Mouse (Mus musculus): ENCODE results near the gene Muc13. TPM values are rescaled to one million over a fixed set of nuclear protein-coding genes. Genes with fewer than 3 reads are reported as not detected.

The Muc13 gene
- polyA plus RNA-seq, 1 experiment from 2014 or later: 0.10 TPM

DNA sequence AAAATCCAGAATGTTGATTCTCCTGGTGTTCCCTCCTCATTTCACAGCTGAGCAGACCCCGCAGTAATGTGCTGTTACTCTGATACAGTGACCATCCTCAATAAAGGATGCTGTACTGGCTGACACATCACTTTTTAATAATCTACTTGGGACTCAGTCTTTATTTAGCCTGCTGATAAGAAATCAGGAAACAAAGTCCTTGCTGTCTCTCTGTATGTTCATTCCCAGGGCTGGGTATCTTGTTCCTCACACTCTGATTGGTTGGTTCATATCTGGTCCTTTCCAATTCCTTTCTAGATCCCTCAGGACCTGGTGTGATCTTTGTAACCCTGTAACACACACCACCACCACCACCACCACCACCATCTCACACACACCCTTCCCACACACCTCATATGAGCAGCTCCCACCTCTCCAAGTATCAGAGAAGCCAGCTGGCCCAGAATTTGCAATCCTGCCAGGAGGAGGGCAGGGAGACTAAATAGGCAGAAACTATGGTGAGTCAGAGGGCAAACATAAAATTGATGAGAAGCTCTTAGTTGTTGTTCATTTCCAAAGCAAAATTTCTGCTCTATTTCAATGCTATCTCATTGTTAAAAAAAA, 18.0 kb upstream of the Muc13 start:
- no peaks in the 10 kb centered on the region for H3K4me1 ChIP-seq
- no peak for DNase-seq (ENCODE audit: low spot score)
- no peaks in the 10 kb centered on the region for H3K9me3 ChIP-seq (replicated peaks)
- no peak overlapping the region for H3K4me3 ChIP-seq
- H3K27me3 ChIP-seq (ENCODE audit: low read depth, poor library complexity, severe bottlenecking): no peaks in the 10 kb centered on the region
- no peaks in the 10 kb centered on the region for H3K36me3 ChIP-seq
- 97% methylated on average over 1 of the region's 1 CpGs for WGBS
- no peak overlapping the region for H3K27ac ChIP-seq (replicated peaks)

DNA sequence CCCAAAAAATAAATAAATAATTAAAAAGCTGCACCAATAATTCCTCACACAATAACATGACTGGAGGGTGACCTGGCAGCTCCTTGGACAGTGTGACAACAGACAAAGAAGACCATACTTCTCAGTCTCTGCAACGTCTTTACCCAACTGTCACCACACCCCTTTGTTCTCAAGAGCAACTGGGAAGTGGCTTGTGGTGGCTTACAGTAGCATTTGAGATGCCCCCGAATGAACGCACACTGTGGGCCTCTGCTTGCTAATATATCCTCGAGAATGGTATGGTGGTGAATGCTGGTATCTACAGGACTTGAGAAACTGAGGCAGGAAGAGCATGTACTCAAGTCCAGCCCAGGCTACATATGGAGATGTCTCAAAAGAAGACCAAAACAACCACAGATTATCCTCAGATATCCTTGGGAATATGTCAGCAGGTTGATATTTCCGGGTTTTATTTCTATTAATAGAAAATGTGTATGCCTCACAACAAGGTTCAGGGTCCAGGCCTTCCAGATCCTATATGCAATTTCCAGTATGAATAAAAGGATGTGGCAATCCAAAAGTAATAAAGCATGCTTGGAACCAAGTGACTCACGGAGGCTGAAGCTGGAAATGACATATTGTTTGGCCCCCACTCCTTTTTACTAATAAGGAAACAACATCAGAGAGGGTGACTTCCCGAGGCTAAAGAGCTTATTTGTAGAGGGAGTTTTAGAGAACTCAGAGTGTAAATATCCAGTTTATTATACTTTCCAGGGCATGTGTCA, 16.9 kb upstream of the Muc13 start:
- Histone ChIP-seq H3K4me1 (no peaks in the 10 kb centered on the region), H3K27ac (replicated peaks) (no peak overlapping the region), H3K9me3 (replicated peaks) (no peaks in the 10 kb centered on the region), H3K4me3 (no peak overlapping the region), H3K27me3 (ENCODE audit: low read depth, poor library complexity, severe bottlenecking) (no peaks in the 10 kb centered on the region), H3K36me3 (no peaks in the 10 kb centered on the region)
- WGBS: 85% methylated on average over 7 of the region's 7 CpGs
- no peak for DNase-seq (ENCODE audit: low spot score)

DNA sequence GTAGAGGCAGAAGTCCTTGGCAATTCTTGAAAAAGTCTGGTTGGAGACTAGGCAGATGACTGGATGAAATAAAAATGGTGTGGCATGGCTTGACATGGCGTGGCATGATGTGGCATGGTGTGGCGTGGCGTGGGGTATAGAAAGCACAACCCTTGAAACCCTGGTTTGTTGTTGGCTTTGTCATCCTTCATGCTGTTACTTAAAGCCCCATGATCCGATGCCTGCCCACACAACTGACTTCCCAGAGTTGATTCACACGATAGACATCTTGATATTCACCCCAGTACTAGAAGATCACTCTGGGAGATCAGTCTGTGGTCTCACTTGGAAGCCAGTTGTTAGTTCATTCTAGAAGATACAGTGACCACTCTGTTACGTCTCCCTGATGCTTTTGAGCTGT, 16.2 kb upstream of the Muc13 start:
- Histone ChIP-seq H3K27me3 (ENCODE audit: low read depth, poor library complexity, severe bottlenecking) (no peaks in the 10 kb centered on the region), H3K36me3 (no peaks in the 10 kb centered on the region), H3K4me3 (no peak overlapping the region), H3K27ac (replicated peaks) (no peak overlapping the region), H3K4me1 (no peaks in the 10 kb centered on the region), H3K9me3 (replicated peaks) (no peaks in the 10 kb centered on the region)
- no peak for DNase-seq (ENCODE audit: low spot score)
- WGBS: 88% methylated on average over 6 of the region's 6 CpGs

DNA sequence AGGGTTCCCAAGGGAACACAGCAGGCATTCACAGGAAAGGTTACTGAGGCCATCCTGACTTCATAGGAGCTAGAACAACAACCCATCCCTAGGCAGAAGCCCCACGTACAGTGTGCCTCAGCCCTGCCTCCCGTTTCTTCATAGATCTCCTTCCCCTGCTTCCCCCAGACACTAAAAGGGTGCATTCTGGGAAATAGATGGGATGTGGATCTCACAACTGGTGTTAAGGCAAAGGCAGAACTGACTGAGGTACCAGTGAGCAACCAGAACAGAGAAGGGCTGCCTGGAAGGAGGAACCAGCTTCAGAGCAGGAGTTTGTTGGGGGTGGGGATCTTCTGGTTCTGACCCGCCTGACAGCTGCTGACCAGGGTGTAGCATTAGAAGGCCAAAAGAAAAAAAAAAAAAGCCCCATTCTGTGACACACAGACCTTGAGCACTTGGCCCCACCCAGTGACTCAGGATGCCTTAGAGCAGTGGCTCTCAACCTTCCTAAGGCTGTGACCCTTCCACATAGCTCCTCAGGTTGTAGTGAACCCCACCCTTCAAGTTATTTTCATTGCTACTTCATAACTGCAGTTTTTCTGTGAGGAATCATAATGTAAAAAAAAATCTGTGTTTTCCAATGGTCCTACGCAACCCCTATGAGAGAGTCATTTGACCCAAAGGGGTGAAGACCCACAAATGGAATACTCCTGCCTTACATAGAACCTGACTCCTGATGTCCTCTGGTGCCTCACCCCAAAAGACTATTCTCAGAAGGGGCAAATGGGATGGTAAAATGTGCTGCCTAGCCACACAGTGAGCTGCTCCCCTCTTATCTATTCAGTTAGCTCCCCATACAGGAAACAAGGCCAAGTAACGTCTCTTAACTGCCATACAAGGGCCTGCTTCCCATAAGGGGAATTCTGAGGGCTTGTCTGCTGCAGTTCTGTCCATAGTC, 11.8 kb upstream of the Muc13 start:
- WGBS: 85% methylated on average over 5 of the region's 5 CpGs
- no peak overlapping the region for H3K4me3 ChIP-seq
- H3K27ac ChIP-seq (replicated peaks): no peak overlapping the region
- H3K36me3 ChIP-seq: no peaks in the 10 kb centered on the region
- H3K27me3 ChIP-seq (ENCODE audit: low read depth, poor library complexity, severe bottlenecking): no peaks in the 10 kb centered on the region
- H3K4me1 ChIP-seq: peaks cover 4% of the 10 kb centered on the region; the same call in 1 of the 2 replicates
- no peak for DNase-seq (ENCODE audit: low spot score)
- no peaks in the 10 kb centered on the region for H3K9me3 ChIP-seq (replicated peaks)

DNA sequence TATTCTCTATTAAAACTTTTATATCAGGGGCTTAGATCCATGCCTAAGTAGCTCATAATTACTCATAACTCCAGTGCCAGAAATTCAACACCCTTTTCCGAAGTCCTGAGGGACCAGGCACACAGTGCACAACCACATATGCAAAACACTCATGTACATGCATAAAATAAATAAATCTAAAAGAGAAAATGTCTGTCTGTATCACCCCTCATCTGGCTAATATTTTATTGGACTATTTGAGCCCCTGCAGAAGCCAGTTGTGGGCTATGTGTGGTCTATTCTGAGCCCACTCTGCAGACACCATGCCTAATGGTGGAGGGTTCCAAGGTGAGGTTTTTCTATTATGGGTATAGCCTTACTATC, 11.1 kb upstream of the Muc13 start:
- peaks cover 6% of the 10 kb centered on the region; the same call in 1 of the 2 replicates for H3K4me1 ChIP-seq
- H3K36me3 ChIP-seq: no peaks in the 10 kb centered on the region
- no peak for DNase-seq (ENCODE audit: low spot score)
- 95% methylated on average over 1 of the region's 1 CpGs for WGBS
- no peak overlapping the region for H3K27ac ChIP-seq (replicated peaks)
- H3K4me3 ChIP-seq: no peak overlapping the region
- H3K9me3 ChIP-seq (replicated peaks): no peaks in the 10 kb centered on the region
- no peaks in the 10 kb centered on the region for H3K27me3 ChIP-seq (ENCODE audit: low read depth, poor library complexity, severe bottlenecking)

DNA sequence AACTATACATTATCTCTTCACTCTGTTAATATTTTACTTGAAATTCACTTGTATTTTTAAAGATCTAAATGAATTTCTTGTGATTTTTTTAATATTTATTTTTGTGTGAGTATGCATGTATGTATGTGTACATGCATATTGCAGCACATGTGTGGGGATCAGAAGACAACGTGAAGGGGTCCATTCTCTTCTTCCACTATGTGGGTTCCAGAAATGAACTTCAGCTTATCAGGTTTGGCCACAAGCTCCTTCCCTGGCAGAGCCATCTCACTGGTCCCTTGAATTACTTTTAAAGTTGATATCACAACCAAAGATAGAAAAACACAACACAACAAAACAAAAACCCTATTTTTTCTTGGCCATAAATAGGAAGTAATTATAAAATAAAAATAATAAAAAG, 9.3 kb upstream of the Muc13 start:
- H3K4me1 ChIP-seq: peaks cover 6% of the 10 kb centered on the region; the same call in 1 of the 2 replicates
- DNase-seq (ENCODE audit: low spot score): no peak
- no peaks in the 10 kb centered on the region for H3K9me3 ChIP-seq (replicated peaks)
- H3K27ac ChIP-seq (replicated peaks): no peak overlapping the region
- no peaks in the 10 kb centered on the region for H3K27me3 ChIP-seq (ENCODE audit: low read depth, poor library complexity, severe bottlenecking)
- WGBS: 90% methylated on average over 1 of the region's 1 CpGs
- no peaks in the 10 kb centered on the region for H3K36me3 ChIP-seq
- no peak overlapping the region for H3K4me3 ChIP-seq

DNA sequence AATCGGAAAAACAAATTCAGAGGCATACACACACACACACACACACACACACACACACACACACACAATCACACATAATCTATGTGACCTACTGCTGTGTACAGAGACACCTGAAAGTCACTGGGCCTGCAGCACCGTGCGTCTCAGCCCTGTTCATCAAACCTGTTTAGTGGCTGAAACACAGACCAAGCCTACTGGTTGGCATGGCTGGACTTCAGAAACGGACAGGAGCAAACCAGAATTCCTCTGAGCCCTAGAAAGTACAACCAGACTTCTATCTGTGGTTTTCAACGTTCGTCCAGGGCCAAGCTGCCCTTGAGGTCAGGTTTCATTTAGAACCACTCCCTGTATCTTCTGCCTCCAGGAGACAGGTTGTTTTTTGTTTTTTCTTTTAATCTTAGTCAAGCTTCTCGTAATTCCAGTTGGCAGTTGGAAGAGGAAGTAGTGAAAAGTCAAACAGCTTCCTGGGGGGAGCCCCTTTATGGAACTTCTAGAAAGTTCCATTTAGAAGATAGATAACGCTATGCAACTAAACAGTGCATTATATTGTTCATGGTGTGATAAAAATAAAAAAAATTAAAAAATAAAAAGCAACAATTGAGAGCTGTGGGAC, 8.6 kb upstream of the Muc13 start:
- 81% methylated on average over 8 of the region's 8 CpGs for WGBS
- no peak overlapping the region for H3K27ac ChIP-seq (replicated peaks)
- DNase-seq (ENCODE audit: low spot score): no peak

DNA sequence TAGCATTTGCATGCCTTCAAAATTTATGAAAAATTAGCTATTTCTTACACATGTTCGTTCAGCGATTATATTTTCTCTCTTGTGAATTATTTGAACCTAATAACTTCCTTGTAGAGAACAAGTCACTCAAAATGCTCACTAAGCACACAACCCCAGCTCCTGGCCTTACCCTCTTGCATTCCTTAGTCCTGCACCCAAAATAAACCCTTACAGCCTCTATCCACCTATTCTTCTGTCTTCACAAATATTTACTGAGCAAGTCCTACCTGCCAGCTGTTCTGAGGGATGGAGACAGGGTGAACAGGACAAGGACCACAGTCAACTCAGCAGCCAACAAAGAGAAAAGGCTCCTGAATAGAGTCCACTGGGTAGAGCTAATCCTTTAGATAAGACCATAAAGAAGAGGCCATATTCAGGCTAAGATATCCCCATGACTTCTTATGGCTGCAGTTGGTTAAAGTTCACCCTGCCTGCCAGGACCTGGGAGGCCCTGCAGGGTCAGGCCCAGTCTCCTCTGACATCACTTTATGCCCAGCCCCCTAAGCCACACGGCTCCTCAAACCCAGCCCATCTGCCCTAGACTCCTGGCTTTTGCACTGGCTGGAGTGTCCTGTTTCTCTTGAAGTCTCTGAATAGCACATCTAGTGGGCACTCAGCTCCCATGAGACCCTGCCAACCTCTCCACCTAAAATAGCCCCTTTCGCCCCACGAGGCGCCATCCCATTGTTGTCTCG, 7.0 kb upstream of the Muc13 start:
- WGBS: 88% methylated on average over 7 of the region's 7 CpGs

More for the DNA sequence above, 8.6 kb upstream of the Muc13 start:
- H3K36me3 ChIP-seq: no peaks in the 10 kb centered on the region
- no peaks in the 10 kb centered on the region for H3K9me3 ChIP-seq (replicated peaks)
- peaks cover 6% of the 10 kb centered on the region; the same call in 1 of the 2 replicates for H3K4me1 ChIP-seq
- H3K27me3 ChIP-seq (ENCODE audit: low read depth, poor library complexity, severe bottlenecking): no peaks in the 10 kb centered on the region
- H3K4me3 ChIP-seq: no peak overlapping the region

DNA sequence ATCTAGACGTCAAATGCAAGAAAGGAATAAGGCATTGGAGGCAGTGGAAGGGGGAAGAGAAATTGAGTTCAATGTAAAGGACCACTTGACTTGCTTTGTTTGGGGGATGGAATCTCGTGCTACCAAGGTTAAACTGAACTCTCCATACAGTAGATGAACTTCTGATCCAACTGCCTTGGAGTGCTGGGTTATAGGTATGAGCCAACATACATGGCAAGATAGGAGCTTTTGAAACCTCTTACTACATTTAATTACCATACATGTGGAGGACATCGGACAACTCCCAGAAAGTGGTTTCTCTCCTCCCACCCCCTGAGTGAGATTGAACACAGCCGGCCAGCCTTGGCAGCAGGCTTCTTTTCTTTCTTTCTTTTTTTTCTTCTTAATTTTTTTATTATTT, 1.3 kb downstream of the Muc13 start:
- H3K4me1 ChIP-seq: peaks cover 6% of the 10 kb centered on the region
- H3K27me3 ChIP-seq (ENCODE audit: low read depth, poor library complexity, severe bottlenecking): no peaks in the 10 kb centered on the region
- H3K9me3 ChIP-seq (replicated peaks): no peaks in the 10 kb centered on the region
- H3K27ac ChIP-seq (replicated peaks): no peak overlapping the region
- no peaks in the 10 kb centered on the region for H3K36me3 ChIP-seq
- WGBS: 91% methylated on average over 4 of the region's 4 CpGs
- no peak overlapping the region for H3K4me3 ChIP-seq
- DNase-seq (ENCODE audit: low spot score): no peak

More for the DNA sequence above, 7.0 kb upstream of the Muc13 start:
- H3K4me3 ChIP-seq: no peak overlapping the region
- no peaks in the 10 kb centered on the region for H3K9me3 ChIP-seq (replicated peaks)
- no peaks in the 10 kb centered on the region for H3K36me3 ChIP-seq
- H3K27me3 ChIP-seq (ENCODE audit: low read depth, poor library complexity, severe bottlenecking): no peaks in the 10 kb centered on the region
- no peak overlapping the region; the same call in 1 of the 2 replicates for H3K27ac ChIP-seq (replicated peaks)
- H3K4me1 ChIP-seq: peaks cover 6% of the 10 kb centered on the region; the same call in 1 of the 2 replicates
- no peak for DNase-seq (ENCODE audit: low spot score)

DNA sequence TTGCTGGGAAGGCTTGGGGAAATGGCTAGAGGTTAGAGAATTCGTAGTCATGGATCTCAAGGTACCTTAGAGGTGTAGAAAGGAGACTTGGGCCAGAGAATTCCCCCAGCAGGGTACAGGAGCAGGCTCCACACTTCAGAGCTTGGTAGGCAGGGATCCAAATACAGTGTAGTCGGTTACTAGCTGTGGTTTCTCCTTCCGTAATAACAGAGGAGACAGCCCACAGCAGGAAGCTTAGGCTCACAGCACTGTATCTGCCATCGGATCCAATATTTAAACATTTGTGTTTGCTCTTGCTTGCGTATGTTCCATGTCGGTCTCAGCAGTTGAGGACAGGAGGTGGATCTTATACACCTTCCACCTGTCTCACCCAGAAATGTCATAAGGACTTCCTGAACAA, 2.0 kb downstream of the Muc13 start:
- H3K9me3 ChIP-seq (replicated peaks): no peaks in the 10 kb centered on the region
- DNase-seq (ENCODE audit: low spot score): no peak
- no peaks in the 10 kb centered on the region for H3K27me3 ChIP-seq (ENCODE audit: low read depth, poor library complexity, severe bottlenecking)
- H3K4me1 ChIP-seq: peaks cover 6% of the 10 kb centered on the region
- H3K36me3 ChIP-seq: no peaks in the 10 kb centered on the region
- WGBS: 87% methylated on average over 6 of the region's 6 CpGs
- no peak overlapping the region for H3K27ac ChIP-seq (replicated peaks)
- no peak overlapping the region for H3K4me3 ChIP-seq

DNA sequence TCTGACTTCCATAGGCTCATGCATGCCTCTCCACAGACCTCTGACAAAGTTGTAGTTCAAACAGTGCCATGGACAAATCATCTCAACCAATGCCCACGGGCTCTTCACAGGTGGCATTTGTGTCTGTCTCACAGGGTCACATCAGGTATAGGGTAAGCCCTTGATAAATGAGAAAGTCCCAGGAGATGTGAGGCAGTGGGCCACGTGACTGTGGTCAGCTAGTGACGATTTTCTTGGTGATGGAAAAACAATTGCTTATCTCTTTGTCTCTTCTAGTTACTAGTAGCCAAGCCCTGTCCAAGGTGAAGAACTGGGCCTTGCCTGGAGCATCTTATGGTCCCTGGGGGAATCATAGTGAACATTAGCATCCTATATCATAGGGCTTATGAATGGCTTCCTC, 2.9 kb downstream of the Muc13 start:
- DNase-seq (ENCODE audit: low spot score): no peak
- H3K27me3 ChIP-seq (ENCODE audit: low read depth, poor library complexity, severe bottlenecking): no peaks in the 10 kb centered on the region
- H3K36me3 ChIP-seq: no peaks in the 10 kb centered on the region
- no peaks in the 10 kb centered on the region for H3K9me3 ChIP-seq (replicated peaks)
- H3K4me3 ChIP-seq: no peak overlapping the region
- 90% methylated on average over 3 of the region's 3 CpGs for whole genome bisulfite sequencing
- no peak overlapping the region for H3K27ac ChIP-seq (replicated peaks)
- H3K4me1 ChIP-seq: peaks cover 6% of the 10 kb centered on the region

DNA sequence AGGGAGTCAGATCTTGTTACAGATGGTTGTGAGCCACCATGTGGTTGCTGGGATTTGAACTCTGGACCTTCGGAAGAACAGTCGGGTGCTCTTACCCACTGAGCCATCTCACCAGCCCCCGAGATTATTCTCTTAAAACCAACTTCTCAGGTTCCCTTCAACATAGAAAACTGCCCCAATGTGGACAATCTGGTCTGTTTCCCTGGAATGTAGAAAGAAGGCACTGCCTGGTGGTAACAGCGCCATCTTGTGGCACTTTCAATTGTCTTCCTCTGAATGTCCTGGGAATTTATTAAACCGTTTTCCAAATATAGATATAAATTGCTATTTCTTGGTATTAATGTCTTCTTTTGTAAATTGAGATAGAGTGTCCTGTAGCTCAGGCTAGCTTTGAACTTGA, 4.0 kb downstream of the Muc13 start:
- DNase-seq (ENCODE audit: low spot score): peak; percentile 34
- Histone ChIP-seq H3K4me1 (peaks cover 3% of the 10 kb centered on the region), H3K9me3 (replicated peaks) (no peaks in the 10 kb centered on the region), H3K27ac (replicated peaks) (no peak overlapping the region), H3K27me3 (ENCODE audit: low read depth, poor library complexity, severe bottlenecking) (no peaks in the 10 kb centered on the region), H3K36me3 (no peaks in the 10 kb centered on the region), H3K4me3 (no peak overlapping the region)
- WGBS: 40% methylated on average over 5 of the region's 5 CpGs
